Mouse (Mus musculus): Measurements from ENCODE around the gene Sox21.

Gene Sox21

GRCm38 (mm10) chr14:118236886-118237289 lies at the start of gene Sox21:
TSS of gene Sox21 (minus strand) at chr14:118237030.
- DNase-seq (ENCODE audit: low spot score), result no peak

- no peak for DNase-seq (ENCODE audit: low spot score)
Measured at GRCm38 (mm10) chr14:118286096-118286495, 49.3 kb upstream of the Sox21 start.

GRCm38 (mm10) chr14:118282917-118283316 lies 46.1 kb upstream of the Sox21 start:
- no peak for DNase-seq (ENCODE audit: low spot score)

GRCm38 (mm10) chr14:118282272-118282671 lies 45.4 kb upstream of the Sox21 start:
- DNase-seq (ENCODE audit: low spot score), result no peak

GRCm38 (mm10) chr14:118277704-118278498 lies 41.1 kb upstream of the Sox21 start:
- DNase-seq (ENCODE audit: low spot score), result no peak

- no peak for DNase-seq (ENCODE audit: low spot score)
Measured at GRCm38 (mm10) chr14:118272594-118273555, 36.0 kb upstream of the Sox21 start.

- no peak for DNase-seq (ENCODE audit: low spot score)
Measured at GRCm38 (mm10) chr14:118268849-118269248, 32.0 kb upstream of the Sox21 start.

- no peak for DNase-seq (ENCODE audit: low spot score)
Measured at GRCm38 (mm10) chr14:118266660-118267059, 29.8 kb upstream of the Sox21 start, which contains the start of gene Gm9376. TSS of gene Gm9376 (plus strand) at chr14:118266960.

- DNase-seq (ENCODE audit: low spot score), result no peak
Measured at GRCm38 (mm10) chr14:118253381-118253780, 16.6 kb upstream of the Sox21 start.

GRCm38 (mm10) chr14:118241416-118241815 lies 4.6 kb upstream of the Sox21 start:
- DNase-seq (ENCODE audit: low spot score), result no peak

- DNase-seq (ENCODE audit: low spot score), result no peak
Measured at GRCm38 (mm10) chr14:118239351-118239750, 2.5 kb upstream of the Sox21 start.

- no peak for DNase-seq (ENCODE audit: low spot score)
Measured at GRCm38 (mm10) chr14:118237786-118238185, 956 bp upstream of the Sox21 start.

- DNase-seq (ENCODE audit: low spot score), result no peak
Measured at GRCm38 (mm10) chr14:118235973-118236885, 601 bp downstream of the Sox21 start.

GRCm38 (mm10) chr14:118235361-118235972 lies 1.4 kb downstream of the Sox21 start:
- DNase-seq (ENCODE audit: low spot score), result no peak

- no peak for DNase-seq (ENCODE audit: low spot score)
Measured at GRCm38 (mm10) chr14:118234541-118235210, 2.2 kb downstream of the Sox21 start.

GRCm38 (mm10) chr14:118233786-118234540 lies 2.9 kb downstream of the Sox21 start:
- no peak for DNase-seq (ENCODE audit: low spot score)

GRCm38 (mm10) chr14:118232381-118232970 lies 4.4 kb downstream of the Sox21 start:
- DNase-seq (ENCODE audit: low spot score), result no peak

GRCm38 (mm10) chr14:118226471-118227155 lies 10.2 kb downstream of the Sox21 start:
- DNase-seq (ENCODE audit: low spot score), result no peak

GRCm38 (mm10) chr14:118225911-118226310 lies 10.9 kb downstream of the Sox21 start:
- no peak for DNase-seq (ENCODE audit: low spot score)
